Mouse (Mus musculus): ENCODE measurements around the gene Pola1.
A peak's percentile ranks its signal among the peaks of the same experiment; 100 is the strongest.
"Not testable (repeated sequence)": the region's sequence is repeated elsewhere in the genome, so short reads cannot be mapped to it uniquely, and the experiment has no call there.

Gene Pola1

DNA sequence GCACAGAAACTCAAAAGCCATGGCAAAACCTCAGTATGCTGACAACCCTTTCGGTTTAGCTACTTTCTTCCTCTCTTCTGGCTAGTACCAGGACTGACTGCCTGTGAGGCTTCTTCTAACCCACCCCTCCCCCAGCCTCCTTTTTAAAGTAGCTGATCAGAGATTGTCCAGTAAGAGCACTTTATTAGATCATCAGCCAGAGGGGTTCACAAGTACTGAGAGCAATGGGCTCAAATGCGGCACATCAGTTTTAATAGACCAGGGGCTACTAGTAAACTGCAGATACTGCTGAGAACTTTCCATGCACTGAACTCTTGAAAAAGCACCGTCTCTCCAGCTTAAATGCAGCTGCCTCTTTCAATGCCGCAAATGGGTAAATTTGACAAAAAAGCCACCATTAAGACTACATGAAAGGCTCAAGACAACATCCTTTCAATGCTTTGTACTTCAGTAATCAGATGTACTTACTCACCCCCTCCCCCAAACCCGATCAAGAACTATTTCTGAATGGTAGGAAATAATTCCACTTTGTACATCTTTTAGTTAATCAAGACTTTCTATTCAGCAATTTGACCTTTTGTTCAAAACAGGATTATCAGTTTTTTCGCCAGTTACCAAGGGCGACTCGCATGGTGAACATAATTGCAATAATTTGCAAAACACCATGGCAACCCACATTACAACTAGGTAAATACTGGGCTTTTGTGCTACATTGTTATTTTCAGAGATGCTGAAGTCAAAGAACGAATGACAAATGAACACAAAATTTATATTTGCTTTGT, 202.8 kb downstream of the Pola1 start:
- peak; percentile 21 for DNase-seq

DNA sequence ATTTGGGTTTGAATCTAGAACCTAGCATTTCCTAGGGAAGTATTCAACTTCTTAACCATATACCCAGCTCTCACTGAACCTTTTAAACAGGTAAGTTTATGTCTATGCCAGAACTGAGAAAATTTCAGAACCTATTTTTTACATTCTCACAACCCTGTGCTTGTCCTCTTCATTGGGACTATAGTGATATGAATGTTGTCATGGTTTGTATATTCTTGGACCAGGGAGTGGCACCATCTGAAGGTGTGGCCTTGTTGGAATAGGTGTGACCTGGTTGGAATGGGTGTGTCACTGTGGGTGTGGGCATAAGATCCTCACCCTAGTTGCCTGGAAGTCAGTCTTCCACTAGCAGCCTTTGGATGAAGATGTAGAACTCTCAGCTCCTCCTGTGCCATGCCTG, 231.1 kb downstream of the Pola1 start:
- DNase-seq = not testable (repeated sequence)

DNA sequence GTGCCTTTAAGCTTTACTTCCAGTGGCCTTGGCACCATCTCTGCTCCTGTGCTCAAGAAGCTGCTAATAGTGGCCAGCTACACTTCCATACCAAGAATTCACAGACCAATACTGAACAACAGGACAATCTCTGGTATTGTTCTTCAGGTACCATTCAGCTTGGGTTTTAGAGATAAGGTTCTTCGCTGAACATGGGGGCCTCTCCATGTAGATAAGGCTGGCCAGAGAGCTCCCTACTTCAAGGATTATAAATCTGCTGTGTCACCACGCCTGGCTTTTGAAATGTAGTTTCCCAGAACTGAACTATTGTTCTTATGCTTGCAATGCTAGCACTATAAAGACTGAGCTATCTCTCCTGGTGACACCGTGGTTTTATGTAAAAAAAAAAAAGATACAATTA, 234.9 kb downstream of the Pola1 start:
- DNase-seq = no peak

DNA sequence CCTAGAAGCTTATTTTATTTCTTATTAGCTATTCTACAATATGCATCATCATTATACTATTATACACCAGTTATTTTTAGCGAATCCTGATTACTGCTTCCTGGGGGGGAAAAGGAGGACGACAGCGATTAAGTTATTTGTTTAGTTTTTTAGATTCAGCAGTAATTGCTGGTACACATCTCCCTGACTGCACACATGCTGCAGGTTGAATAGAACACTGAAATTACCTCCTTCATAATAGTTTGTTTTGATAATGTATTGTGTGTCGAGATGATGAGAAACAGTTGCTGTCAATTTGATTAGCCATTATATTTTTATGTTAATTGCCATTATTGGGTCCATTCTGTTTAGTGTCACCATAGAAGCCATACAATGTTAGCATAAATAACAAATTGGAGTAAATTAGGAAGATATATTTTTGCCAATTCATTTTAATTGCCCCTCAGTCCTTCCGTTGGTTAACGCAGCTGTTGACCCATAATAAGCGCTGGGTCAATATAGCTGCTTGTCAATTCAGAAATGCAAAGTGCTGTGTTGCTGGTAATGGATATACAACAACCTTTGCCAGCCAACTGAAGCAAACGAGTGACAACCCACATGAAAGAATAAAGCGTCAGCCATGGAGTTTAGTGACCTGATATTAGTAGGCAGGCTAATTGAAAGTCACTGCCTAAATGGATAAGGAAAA, 254.5 kb downstream of the Pola1 start:
- DNase-seq = no peak

DNA sequence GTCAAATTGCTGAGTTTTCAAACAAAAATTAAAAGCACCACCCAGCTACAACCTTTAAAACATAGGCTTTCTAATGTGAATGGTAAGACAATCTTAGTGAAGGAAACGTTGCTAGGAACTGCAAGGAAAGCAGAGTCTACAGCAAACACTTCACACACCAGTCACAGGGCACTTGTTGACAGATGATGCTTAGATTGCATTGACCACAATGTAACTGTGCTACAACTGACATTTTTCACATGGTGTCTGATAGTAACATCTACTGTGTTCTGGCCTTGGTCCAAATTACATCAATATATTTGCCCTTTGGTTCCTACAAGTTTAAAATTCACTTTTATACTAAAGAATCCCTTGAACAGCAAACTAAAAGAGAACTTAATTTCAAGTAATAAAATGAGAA, 258.5 kb downstream of the Pola1 start:
- DNase-seq = no peak

DNA sequence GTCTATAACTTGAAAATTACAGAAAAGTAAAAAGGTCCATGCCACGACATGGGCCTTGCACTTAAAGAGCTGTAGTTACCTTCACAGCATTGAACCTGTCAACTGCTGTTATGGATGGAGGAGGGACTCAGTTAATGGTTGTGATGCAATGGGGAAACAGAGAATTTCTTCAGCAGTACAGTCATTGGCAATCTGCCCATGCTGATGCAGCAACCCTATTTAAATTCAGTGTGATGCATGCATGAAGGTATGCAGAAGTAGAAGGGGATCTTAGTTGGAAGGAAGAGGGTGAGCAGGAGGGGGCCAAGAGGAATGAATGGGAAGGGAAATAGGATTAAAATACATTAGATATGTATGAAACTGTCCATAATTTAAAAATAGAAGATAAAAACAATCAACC, 262.2 kb downstream of the Pola1 start:
- no peak for DNase-seq

DNA sequence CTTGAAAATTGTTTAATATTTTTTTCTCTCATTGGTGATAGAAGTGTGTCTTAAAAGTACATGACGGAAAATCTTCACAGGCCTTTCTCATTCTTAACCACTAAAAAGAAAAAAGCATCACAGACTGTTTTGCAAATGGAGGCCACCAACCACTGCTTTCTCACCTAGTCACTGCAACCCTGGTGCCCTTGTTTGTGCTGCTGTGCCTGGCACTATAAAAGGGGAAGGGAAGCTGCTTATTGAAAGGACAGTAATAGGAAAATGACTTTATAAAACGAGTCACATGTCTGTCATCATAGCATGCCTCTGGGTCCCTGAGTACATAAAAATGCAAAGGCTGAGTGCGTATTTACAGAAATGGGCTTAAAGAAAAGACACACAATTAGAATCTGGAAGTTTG, 263.7 kb downstream of the Pola1 start:
- DNase-seq = no peak

DNA sequence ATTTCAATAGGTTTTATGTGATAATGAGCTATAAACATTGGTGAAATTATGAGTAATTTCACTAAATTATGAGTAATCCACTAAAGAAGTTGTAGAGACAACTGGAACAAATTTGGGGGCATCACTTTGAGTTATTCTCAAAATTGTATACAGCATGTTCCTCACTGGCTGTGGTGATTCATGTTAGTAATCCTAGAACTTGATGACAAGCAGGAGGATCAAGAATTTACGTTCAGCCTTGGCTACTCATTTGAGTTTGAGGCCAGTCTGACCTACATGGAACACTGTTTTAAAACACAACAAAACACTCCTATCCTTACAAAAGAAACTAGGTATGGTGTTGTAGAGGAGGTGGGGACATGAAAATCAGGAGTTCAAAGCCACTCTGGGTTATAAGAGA, 310.6 kb downstream of the Pola1 start:
- DNase-seq = no peak

DNA sequence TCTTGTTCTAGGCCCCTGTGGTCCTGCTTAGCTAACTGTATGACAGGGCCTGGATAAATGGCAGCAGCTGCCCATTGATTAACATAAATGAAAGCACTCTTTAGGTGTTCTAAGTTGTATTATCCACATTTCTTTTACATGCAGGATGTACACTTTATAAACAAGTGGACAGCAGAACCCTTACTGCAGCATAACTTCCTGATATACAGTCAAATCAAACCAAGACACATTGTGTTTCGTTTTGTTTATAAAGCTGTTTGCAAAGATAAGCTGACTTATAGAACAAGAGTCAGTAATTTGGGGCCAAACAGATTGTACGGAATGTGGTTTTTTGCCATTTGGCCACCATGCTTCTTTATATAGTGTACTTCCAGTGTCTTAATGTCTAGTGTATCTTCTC, 312.0 kb downstream of the Pola1 start:
- DNase-seq = no peak

DNA sequence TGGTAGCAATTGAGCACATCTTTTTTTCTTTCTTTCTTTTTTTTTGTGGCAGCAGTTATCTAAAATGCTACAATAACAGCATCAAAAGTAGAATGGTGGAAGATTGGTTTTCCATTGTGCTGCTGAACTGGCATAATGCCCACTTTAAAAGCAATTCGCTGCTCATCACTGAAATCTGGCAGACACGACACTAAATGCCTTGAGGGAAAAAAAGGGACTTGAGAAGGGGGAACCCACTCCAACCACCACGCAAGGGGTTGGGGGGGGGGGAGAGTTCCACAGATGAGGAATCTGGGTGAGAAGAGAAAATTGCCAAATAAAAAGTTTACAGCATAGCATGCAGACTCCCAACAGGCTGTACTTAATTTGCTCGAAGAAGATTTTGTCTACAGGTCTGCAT, 314.4 kb downstream of the Pola1 start:
- DNase-seq = no peak

DNA sequence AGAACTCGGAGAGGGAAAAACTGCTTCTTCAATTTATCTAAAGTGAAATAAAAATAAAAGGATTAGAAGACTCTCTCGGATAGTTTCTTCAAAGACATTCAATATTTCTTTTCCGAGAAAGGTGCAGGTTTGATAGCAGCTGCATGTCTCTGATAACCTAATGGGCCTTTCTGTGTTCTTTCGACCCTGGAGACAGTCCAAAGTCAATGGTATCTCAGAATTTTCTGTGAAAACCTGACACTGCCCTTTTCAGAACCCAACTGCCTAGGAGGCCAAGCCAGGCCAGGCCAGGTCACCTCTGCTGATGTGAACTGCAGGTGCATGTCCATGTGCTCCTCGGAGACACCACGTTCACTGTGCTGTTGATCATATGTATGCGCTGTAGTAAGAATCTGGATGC, 326.2 kb downstream of the Pola1 start:
- no peak for DNase-seq

DNA sequence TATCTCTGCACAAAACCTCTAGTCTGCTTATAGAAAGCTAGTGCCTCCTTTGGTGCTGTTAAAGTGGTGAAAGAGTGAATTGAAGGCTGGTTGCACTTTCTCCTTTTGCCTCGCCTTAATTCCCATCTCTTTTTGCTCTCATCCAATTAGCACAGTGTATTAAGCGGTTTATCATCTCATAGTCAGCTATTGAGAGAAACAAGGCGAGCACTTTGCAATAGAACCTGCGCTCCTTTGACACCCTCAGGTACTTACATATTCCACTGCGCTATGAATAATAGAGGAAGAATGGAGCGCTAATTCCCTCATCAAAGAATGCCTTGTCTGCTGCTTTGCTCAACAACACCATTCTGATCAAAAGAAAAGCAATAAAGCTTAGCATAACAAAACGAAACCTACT, 330.2 kb downstream of the Pola1 start:
- no peak for DNase-seq

DNA sequence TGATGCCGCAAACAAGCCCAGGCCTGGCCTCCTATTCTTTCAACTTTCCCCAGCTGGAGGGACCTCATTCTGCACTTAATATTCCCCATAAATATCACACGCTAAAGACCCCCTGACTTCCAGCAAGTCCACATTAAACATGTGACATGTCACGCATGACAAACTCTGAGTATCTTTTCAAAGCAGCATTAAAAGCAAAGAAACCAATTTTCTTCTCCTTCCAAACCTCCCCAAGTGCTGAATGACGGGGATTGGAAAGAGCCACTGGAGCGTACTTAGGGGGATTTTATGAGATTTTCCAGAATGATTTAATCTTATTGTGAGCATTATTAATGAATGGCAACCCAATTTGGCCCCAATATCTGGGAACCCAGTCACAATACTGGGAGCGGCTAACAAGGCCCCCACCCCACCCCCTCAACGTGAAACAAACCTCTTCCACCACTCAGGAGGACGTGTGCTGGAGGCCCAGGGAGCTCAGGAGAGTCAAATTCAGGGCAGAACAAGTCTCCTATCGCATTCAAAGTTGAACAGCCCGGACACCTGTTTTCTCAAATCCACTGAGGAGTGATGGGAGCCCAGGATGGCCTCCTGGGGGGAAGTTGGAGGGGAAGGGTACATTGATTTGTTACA, 331.7 kb downstream of the Pola1 start:
- DNase-seq = no peak

DNA sequence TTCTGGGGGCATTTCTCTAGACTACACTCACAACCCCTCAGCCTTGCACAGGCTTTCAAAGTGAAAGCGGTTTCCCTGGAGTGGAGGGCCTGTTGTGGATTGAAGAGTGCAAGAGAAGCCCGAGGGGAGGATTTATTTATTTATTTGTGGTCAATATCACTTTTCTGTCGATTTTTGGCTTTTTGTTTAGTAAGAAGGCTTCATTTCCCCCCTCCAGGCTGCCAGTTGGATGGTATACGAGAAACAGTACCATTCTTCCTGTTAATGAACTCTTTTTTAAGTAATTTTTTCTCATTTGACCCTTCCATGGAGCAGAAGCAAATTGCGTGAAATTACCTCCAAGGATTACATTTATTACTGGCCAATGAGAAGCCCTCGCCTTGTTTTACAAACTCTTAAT, 332.2 kb downstream of the Pola1 start:
- no peak for DNase-seq

DNA sequence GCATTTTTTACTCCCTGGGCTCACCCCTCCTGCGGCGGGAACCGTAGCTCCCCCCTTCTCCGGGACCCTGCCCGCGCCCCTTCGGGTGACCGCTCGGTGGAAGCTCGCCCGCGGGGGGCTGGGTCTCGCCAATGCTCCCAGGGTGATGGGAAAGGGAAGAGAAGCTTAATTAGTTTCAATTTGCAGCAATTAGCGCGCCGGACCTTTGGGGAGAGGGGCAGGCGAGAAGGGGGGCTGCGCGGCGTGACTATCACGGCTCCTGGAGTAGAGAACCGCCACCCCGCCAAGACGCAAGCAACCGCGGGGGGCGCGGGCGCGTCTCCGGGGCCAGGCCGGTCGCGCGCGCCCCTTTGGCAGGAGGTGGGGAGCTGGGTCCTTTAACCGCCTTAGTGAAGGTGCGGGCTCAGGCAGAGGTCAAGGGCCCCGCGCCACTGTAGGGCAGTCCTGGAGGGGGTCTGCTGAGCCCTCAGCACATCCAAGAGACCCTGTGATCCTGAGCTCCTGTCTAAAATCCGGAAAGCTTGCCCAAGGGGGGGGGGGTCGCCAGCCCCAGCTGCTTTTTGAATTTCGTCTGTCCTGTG, 332.8 kb downstream of the Pola1 start:
- no peak for DNase-seq

DNA sequence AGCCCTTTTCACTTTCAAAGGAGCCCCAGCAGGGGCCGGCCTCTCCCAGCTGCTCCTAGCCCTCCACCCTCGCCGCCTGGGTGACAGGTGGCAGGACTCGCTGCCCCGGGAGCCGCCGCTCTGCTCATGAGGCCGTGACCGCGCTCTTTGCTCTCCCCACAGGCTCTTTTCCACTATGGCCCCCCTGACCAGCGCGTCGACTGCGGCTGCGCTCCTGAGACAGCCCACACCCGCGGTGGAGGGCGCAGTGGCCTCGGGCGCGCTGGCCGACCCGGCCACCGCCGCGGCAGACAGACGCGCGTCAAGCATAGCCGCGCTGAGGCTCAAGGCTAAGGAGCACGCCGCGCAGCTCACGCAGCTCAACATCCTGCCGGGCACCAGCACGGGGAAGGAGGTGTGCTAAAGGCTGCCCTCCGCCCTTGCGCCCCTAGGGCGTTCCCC, 334.9 kb downstream of the Pola1 start:
- DNase-seq = no peak

DNA sequence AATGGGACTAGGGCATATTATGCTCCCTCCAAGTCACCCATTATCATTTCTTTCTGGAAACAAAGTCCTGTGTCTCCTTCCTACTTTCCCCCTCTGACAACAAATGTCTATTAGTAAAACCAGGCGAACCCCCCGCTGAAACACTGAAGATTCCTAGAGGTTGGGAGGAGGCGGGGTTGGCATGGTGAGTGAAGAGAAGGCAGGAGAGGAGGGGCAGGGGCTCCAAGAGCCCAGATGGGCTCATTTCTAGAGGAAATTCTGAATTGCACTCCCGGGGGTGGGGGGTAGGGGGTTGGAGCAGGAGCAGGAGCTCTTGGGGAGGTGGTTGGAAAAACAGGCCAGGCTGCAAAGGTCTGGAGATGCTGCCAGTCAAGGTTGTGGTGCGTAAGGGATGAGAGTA, 336.1 kb downstream of the Pola1 start:
- no peak for DNase-seq

DNA sequence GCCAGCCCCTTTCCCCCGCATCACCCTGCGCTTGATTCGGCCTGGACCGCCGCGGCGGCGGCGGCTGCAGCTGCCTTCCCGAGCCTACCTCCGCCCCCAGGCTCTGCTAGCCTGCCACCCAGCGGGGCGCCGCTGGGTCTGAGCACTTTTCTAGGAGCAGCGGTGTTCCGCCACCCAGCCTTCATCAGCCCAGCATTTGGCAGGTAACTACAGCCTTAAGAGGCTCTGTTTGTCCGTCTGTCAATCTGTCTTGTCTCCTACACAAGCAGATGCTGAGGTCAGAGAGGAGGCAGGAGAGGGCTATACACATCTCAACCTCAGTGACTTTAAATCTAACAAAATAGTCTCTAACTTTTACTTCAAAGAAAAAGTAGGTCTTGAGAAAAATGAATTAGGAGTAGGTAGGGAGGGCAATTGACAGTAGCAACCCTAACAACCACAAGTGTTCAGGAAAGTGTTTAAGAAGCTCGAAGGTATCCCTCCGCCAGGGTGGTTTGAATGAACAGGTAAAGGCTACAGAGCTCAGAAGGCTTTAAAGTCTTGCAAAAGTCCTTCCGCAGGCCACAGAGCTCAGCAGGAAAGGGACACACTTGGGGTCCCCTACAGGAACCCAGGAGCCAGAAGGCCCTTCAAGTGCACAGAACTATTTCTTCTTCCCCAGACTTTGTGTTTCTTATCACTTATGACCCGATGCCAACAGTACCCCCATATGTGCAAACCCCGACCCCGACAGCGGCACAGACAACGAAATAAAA, 337.0 kb downstream of the Pola1 start:
- DNase-seq = no peak

DNA sequence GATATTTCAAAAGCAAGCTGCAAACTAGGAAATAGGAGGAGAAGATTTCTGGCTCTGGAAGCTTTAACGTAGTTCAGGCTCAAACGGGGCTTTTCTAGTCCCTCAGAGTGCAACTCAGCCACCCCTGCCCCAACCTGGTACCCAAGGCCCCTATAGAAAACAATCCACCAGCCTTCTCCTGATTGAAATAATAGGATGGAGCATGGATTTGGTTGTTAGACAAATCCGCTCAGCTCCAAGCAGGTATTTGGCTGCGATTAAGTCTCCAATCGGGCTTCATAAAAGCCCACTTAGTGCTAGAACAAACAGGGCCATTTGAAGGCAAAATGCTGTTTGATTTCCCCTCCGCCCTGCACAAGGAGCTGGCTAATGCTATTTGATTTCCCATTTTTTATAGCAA, 339.9 kb downstream of the Pola1 start:
- no peak for DNase-seq

DNA sequence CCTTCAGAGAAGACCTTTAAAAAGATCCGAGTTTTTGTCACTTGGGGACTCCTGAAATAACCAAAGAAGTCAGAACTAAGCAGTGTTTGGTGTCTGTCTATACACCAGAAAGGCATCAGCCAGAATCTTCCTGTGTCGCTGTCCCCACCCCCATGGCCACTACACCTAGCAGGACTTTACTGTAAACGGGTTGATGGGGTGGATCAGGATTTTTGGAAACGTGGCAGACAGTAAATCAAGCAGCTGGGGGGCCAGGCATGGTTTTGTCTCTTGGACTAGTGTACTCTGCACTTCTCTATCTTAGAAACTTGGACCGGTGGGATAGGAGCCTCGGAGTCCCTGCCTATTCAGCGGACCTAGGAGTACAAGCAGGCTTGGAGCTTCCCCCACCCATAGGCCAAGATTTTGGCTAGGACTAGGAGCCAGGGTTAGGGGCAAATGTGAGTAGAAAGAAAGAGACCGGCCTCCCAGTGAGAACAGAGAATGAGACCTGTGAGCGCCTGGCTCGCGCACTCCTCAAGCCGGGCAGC, 342.0 kb downstream of the Pola1 start:
- no peak for DNase-seq

DNA sequence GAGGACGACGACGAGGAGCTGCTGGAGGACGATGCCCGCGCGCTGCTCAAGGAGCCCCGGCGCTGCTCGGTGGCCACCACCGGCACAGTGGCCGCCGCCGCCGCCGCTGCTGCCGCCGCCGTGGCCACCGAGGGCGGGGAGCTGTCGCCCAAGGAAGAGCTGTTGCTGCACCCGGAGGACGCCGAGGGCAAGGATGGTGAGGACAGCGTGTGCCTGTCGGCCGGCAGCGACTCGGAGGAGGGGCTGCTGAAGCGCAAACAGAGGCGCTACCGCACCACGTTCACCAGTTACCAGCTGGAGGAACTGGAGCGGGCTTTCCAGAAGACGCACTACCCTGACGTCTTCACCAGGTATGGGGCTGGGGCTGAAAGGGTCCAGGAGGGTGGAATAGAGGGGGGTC, 342.9 kb downstream of the Pola1 start:
- DNase-seq = no peak

DNA sequence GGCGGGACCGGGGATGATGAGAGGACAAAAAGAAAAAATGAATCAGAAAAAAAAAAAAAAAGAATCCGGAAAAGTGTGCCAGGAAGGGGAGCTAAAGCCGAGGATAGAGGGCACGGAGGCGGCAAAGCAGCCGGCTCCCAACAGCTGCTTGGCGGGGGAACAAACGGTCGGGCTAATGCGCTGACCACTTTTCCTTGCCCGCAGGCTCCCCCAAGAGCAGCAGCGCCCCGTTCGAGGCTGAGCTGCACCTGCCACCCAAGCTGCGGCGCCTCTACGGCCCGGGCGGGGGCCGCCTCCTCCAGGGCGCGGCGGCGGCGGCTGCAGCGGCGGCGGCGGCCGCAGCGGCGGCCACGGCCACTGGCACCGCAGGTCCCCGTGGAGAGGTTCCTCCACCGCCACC, 343.6 kb downstream of the Pola1 start:
- DNase-seq = no peak

Data from embryo, embryonic 11 days (tissue).